Mouse (Mus musculus) testis, postnatal 14 days (tissue): ENCODE measurements at regions not wholly inside any gene's neighbourhood (a gene's known extent, or its start where the extent isn't known, plus 50 kb on each side); places are given as distances from the start of the nearest gene placed in this dataset.

Experiments
- DNase-seq: peaks from one replicate; pipeline ENCODE4 v3.0.0; 2021; ENCODE audit warnings: low spot score

GRCm38 (mm10) chr3:137100627-137101404 lies 240.1 kb upstream of the Emcn start:
- no peak for DNase-seq

GRCm38 (mm10) chr3:137105930-137106329 lies 234.9 kb upstream of the Emcn start:
- no peak for DNase-seq

- DNase-seq = no peak
Observed at GRCm38 (mm10) chr3:137108197-137108596, 232.7 kb upstream of the Emcn start.

GRCm38 (mm10) chr3:137109786-137110185 lies 231.1 kb upstream of the Emcn start:
- no peak for DNase-seq

- no peak for DNase-seq
Observed at GRCm38 (mm10) chr3:137110485-137110884, 230.4 kb upstream of the Emcn start.

- no peak for DNase-seq
Observed at GRCm38 (mm10) chr3:137129967-137130366, 210.9 kb upstream of the Emcn start.

- no peak for DNase-seq
Observed at GRCm38 (mm10) chr3:137142041-137142440, 198.8 kb upstream of the Emcn start.

- DNase-seq = no peak
Observed at GRCm38 (mm10) chr3:137146062-137146461, 194.8 kb upstream of the Emcn start.

GRCm38 (mm10) chr3:137147405-137147804 lies 193.5 kb upstream of the Emcn start:
- no peak for DNase-seq

- DNase-seq = no peak
Observed at GRCm38 (mm10) chr3:137150414-137151010, 190.4 kb upstream of the Emcn start.

- DNase-seq = no peak
Observed at GRCm38 (mm10) chr3:137151431-137151830, 189.4 kb upstream of the Emcn start.

- DNase-seq = no peak
Observed at GRCm38 (mm10) chr3:137153234-137153633, 187.6 kb upstream of the Emcn start.

GRCm38 (mm10) chr3:137154200-137155042 lies 186.4 kb upstream of the Emcn start:
- DNase-seq = no peak

- DNase-seq = no peak
Observed at GRCm38 (mm10) chr3:137155043-137155404, 185.8 kb upstream of the Emcn start.

GRCm38 (mm10) chr3:137156250-137156975 lies 184.5 kb upstream of the Emcn start:
- no peak for DNase-seq

- DNase-seq = peak; percentile 10
Observed at GRCm38 (mm10) chr3:137189035-137189434, 151.8 kb upstream of the Emcn start.

- no peak for DNase-seq
Observed at GRCm38 (mm10) chr3:137190489-137190888, 150.4 kb upstream of the Emcn start.

GRCm38 (mm10) chr3:137191009-137191408 lies 149.9 kb upstream of the Emcn start:
- DNase-seq = no peak

GRCm38 (mm10) chr3:137193873-137194272 lies 147.0 kb upstream of the Emcn start:
- no peak for DNase-seq

GRCm38 (mm10) chr3:137211667-137212066 lies 129.2 kb upstream of the Emcn start:
- no peak for DNase-seq

- DNase-seq = no peak
Observed at GRCm38 (mm10) chr3:137216036-137216435, 124.8 kb upstream of the Emcn start.

GRCm38 (mm10) chr3:137217245-137217644 lies 123.6 kb upstream of the Emcn start:
- DNase-seq = no peak
